Mouse (Mus musculus) thymus, adult 2 months (tissue): ENCODE data around the gene Gcgr.

ENCODE experiments used
- CTCF ChIP-seq: fragments of 200-500 bp; IDR thresholded peaks from 2 replicates; pipeline ENCODE4 v1.5.1; 2012; ENCODE audit warnings: mild to moderate bottlenecking, control low read depth, low read length, moderate library complexity, borderline replicate concordance; ENCODE audit not compliant: control insufficient read depth, poor library complexity, insufficient read depth; ENCODE audit errors: extremely low read depth
- POLR2A ChIP-seq: fragments of 200-500 bp; IDR thresholded peaks from 2 replicates; pipeline ENCODE4 v1.6.1; 2012; ENCODE audit warnings: mild to moderate bottlenecking, low read length, control low read depth, moderate library complexity; ENCODE audit not compliant: control insufficient read depth, poor library complexity, insufficient read depth; ENCODE audit errors: extremely low read depth

DNA sequence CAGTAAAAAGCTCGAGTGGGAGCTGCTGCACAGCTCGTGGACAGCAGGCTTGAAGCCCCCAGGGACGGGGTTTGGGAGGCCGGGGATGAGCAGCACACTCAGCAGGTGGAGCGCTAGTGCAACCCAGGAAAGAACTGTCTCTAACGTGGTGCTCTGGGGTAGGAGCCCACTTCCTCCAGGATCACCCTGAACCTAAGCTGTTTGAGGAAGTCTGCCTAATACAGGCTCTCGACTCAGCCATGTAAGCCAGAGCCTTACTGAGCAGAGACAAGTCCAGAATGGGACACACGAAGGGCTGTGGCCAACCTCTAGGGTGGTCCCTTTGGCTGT lies 8.4 kb downstream of the Gcgr start:
- TF ChIP-seq CTCF: no peak
- no peak for TF ChIP-seq POLR2A
